Mouse (Mus musculus): ENCODE results near the gene Ubxn11.

GRCm38 (mm10) chr4:134154354-134154753 lies 52.0 kb downstream of the Ubxn11 start:
- no peak for TF ChIP-seq CTCF (IDR thresholded peaks at IDR 0.05; ENCODE audit: control insufficient read depth, insufficient read depth, insufficient replicate concordance, low read depth, low read length)
- TF ChIP-seq POLR2A (IDR thresholded peaks at IDR 0.05; ENCODE audit: control insufficient read depth, low read depth, low read length): no peak
